13 mouse cellular contexts compared by ENCODE assay signal in genomic region chr13:51023271-51023670, GRCm38 (mm10).
DNase-seq lines count a peak whose midpoint lies in the region; ATAC-seq and TF ChIP-seq lines count a peak whose summit lies in the region.
"Had no signal": no experiment of that assay in that cellular context is flagged by ENCODE, and none has a peak within 500 bp of the region (broad histone marks: within the 10 kb centered on the region; RNA-seq: fewer than 3 reads in every experiment).

No protein-coding gene starts in this region.

- ATAC-seq in heart, embryonic 14.5 days (ENCODE audit: insufficient number of reproducible peaks, insufficient read depth, low FRiP score, low read depth) = no peak

- H3K9ac ChIP-seq in heart, embryonic 14.5 days (ENCODE audit: low read length) = no peak overlapping the region
- H3K9ac ChIP-seq: forebrain, embryonic 15.5 days; neural tube, embryonic 12.5 days had no signal

- WGBS in heart, embryonic 14.5 days = 80% methylated on average over 11 of the region's 11 CpGs
- WGBS in limb, embryonic 10.5 days = 81% methylated on average over 11 of the region's 11 CpGs

- no peaks in the 10 kb centered on the region for H3K9me3 ChIP-seq in heart, embryonic 14.5 days (ENCODE audit: control insufficient read depth, low read length)
- H3K9me3 ChIP-seq in limb, embryonic 10.5 days (replicated peaks) = no peaks in the 10 kb centered on the region
- H3K9me3 ChIP-seq: forebrain, embryonic 15.5 days; neural tube, embryonic 12.5 days had no signal

- intact Hi-C loops in left cerebral cortex, postnatal 36 days (cut with DNase I) = no loop called here

- H3K36me3 ChIP-seq in heart, embryonic 14.5 days (ENCODE audit: control insufficient read depth, insufficient read depth, low read length) = no peaks in the 10 kb centered on the region
- no peaks in the 10 kb centered on the region for H3K36me3 ChIP-seq in testis, adult 2 months (ENCODE audit: control insufficient read depth, insufficient read depth, low read length)
- H3K36me3 ChIP-seq in limb, embryonic 10.5 days = no peaks in the 10 kb centered on the region
- H3K36me3 ChIP-seq: forebrain, embryonic 15.5 days; neural tube, embryonic 12.5 days had no signal

- peaks cover 14 to 16% of the 10 kb centered on the region in 2 experiments for H3K4me1 ChIP-seq in heart, embryonic 14.5 days (ENCODE audit: control insufficient read depth in 2 of 2, insufficient read depth in 2 of 2, low read length in 2 of 2)
- H3K4me1 ChIP-seq in testis, adult 2 months (ENCODE audit: control insufficient read depth, insufficient read depth, low read length) = peaks cover 5% of the 10 kb centered on the region; the same call in 1 of the 2 replicates
- H3K4me1 ChIP-seq in limb, embryonic 10.5 days = peaks cover 30% of the 10 kb centered on the region

- peak overlapping the region; percentile 61 to 75 for H3K27ac ChIP-seq in heart, embryonic 14.5 days (replicated peaks in 1 of 2; ENCODE audit: control insufficient read depth in 1 of 2, insufficient read depth in 1 of 2, low read depth in 2 of 2, low read length in 2 of 2)
- H3K27ac ChIP-seq in testis, adult 2 months (ENCODE audit: control insufficient read depth, insufficient read depth, low read depth, low read length) = peak overlapping the region; percentile 67
- peak overlapping the region; percentile 80 for H3K27ac ChIP-seq in limb, embryonic 10.5 days
- H3K27ac ChIP-seq: forebrain, embryonic 15.5 days; left cerebral cortex, adult 2 months; neural tube, embryonic 12.5 days had no signal

- no peak overlapping the region for H3K4me3 ChIP-seq in heart, embryonic 14.5 days (ENCODE audit: control insufficient read depth in 1 of 2, insufficient read depth in 1 of 2, low read depth in 1 of 2, low read length in 2 of 2)
- no peak overlapping the region for H3K4me3 ChIP-seq in testis, adult 2 months (ENCODE audit: control insufficient read depth, low read depth, low read length)
- no peak overlapping the region for H3K4me3 ChIP-seq in limb, embryonic 10.5 days
- H3K4me3 ChIP-seq: forebrain, embryonic 15.5 days; left cerebral cortex, adult 2 months; neural tube, embryonic 12.5 days had no signal

- DNase-seq in heart, adult 9 months (ENCODE audit: low spot score in 2 of 2) = no peak
- no peak for DNase-seq in testis, postnatal 14 days (ENCODE audit: low spot score)
- DNase-seq in limb, embryonic 10.5 days (ENCODE audit: low spot score) = no peak
- no peak for DNase-seq in right cerebral cortex, postnatal 25 days
- no peak for DNase-seq in thymus, postnatal 0 days (ENCODE audit: low spot score)
- DNase-seq in left cerebral cortex, postnatal 36 days (ENCODE audit: low spot score in 2 of 2) = no peak
- DNase-seq: cerebellum, adult 11 months had no signal

- H3K27me3 ChIP-seq in heart, embryonic 14.5 days (ENCODE audit: control insufficient read depth, insufficient read depth, low read length) = no peaks in the 10 kb centered on the region
- H3K27me3 ChIP-seq in testis, adult 2 months (ENCODE audit: control insufficient read depth, insufficient read depth, low read length) = no peaks in the 10 kb centered on the region
- H3K27me3 ChIP-seq in limb, embryonic 10.5 days (ENCODE audit: low read depth, poor library complexity, severe bottlenecking) = no peaks in the 10 kb centered on the region
- H3K27me3 ChIP-seq: forebrain, embryonic 15.5 days; neural tube, embryonic 12.5 days had no signal

- TF ChIP-seq CTCF in testis, adult 2 months (IDR thresholded peaks at IDR 0.05; ENCODE audit: control insufficient read depth, insufficient read depth, insufficient replicate concordance, low read depth, low read length) = no peak

- TF ChIP-seq POLR2A in testis, adult 2 months (IDR thresholded peaks at IDR 0.05; ENCODE audit: control insufficient read depth, low read depth, low read length) = no peak

- H3K4me2 ChIP-seq in heart, embryonic 14.5 days (ENCODE audit: low read length) = no peak overlapping the region
- H3K4me2 ChIP-seq: forebrain, embryonic 15.5 days; midbrain, embryonic 11.5 days; neural tube, embryonic 12.5 days had no signal
